ENCODE assay signal across 20 mouse cellular contexts in the genomic region with DNA sequence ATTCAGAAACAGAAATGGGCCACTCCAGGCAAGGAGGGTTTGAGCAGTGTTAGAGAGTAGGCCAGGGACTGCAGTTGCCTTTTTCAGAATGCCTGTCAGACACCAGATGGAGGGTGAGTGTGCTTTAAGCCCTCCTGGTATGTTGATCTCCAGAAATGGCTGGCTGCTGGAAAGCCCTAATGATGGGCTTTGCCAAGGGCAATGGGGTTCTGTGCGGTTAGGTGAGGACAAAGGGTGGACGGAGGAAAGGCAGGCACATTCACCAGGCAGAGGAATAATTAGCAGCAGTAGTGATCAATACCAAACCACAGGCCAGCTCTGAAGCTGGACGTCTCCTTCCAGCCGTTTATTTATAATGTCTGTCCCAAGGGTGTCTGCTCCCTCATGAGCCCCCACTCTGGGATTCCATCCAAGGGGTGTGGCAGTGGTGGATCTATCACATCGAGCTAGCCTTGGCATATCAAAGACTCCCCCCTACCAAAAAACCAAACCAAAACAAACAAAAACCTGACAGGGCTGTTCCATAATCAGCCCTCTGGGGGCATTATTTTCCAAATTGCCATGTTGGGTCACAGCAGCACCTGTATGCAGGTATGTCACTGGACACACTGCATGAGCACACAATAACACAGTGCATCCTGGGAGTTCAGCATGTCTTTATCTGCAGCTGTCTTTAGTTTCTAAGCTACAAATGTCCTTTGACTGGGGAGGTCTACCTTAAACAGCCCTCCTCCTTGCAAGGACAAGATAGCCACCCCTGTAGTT. TPM values are rescaled to one million over a fixed set of nuclear protein-coding genes. Genes with fewer than 3 reads are reported as not detected.
DNase-seq lines count a peak whose midpoint lies in the region; ATAC-seq and TF ChIP-seq lines count a peak whose summit lies in the region.
"Had no signal": no experiment of that assay in that cellular context is flagged by ENCODE, and none has a peak within 500 bp of the region (broad histone marks: within the 10 kb centered on the region; RNA-seq: fewer than 3 reads in every experiment).

No protein-coding gene starts in this region.

- H3K27me3 ChIP-seq in heart, embryonic 10.5 days (ENCODE audit: insufficient read depth, poor library complexity, severe bottlenecking) = peaks cover 37% of the 10 kb centered on the region
- H3K27me3 ChIP-seq in lung, embryonic 15.5 days = peaks cover 6% of the 10 kb centered on the region; the same call in 1 of the 2 replicates
- no peaks in the 10 kb centered on the region for H3K27me3 ChIP-seq in stomach, postnatal 0 days (ENCODE audit: control insufficient read depth, insufficient read depth, low read length)
- H3K27me3 ChIP-seq: embryonic facial prominence, embryonic 15.5 days; hindbrain, embryonic 13.5 days had no signal

- no peak for TF ChIP-seq EP300 in stomach, postnatal 0 days (optimal IDR thresholded peaks at IDR 0.05)

- H3K9me3 ChIP-seq in heart, embryonic 10.5 days = no peaks in the 10 kb centered on the region
- no peaks in the 10 kb centered on the region for H3K9me3 ChIP-seq in lung, embryonic 15.5 days
- no peaks in the 10 kb centered on the region for H3K9me3 ChIP-seq in stomach, postnatal 0 days (ENCODE audit: control insufficient read depth, low read length)
- H3K9me3 ChIP-seq: embryonic facial prominence, embryonic 15.5 days; forebrain, embryonic 10.5 days; hindbrain, embryonic 13.5 days had no signal

- no peaks in the 10 kb centered on the region for H3K36me3 ChIP-seq in heart, embryonic 10.5 days
- H3K36me3 ChIP-seq in lung, embryonic 15.5 days = no peaks in the 10 kb centered on the region
- H3K36me3 ChIP-seq in stomach, postnatal 0 days (ENCODE audit: control insufficient read depth, insufficient read depth, low read length) = no peaks in the 10 kb centered on the region
- H3K36me3 ChIP-seq: embryonic facial prominence, embryonic 15.5 days; forebrain, embryonic 10.5 days; hindbrain, embryonic 13.5 days had no signal

- peak; percentile 67 to 77 for DNase-seq in cerebellum, postnatal 10 days
- DNase-seq in cerebellum, adult 8-10 months = no peak
- no peak for DNase-seq in heart, embryonic 10.5 days (ENCODE audit: low spot score)
- no peak for DNase-seq in heart, adult 8-10 months (ENCODE audit: low spot score)
- DNase-seq in lung, postnatal 10 days = no peak
- no peak for DNase-seq in stomach, postnatal 0 days (ENCODE audit: low spot score)
- DNase-seq: cerebellum, adult 11-12 months; embryo, embryonic 11 days; gastrocnemius, adult 2 months; gastrocnemius, postnatal 25 days; heart, postnatal 36 days had no signal

- peaks cover 39% of the 10 kb centered on the region for H3K4me1 ChIP-seq in heart, embryonic 10.5 days
- peaks cover 36% of the 10 kb centered on the region for H3K4me1 ChIP-seq in lung, embryonic 15.5 days
- no peaks in the 10 kb centered on the region for H3K4me1 ChIP-seq in stomach, postnatal 0 days (replicated peaks; ENCODE audit: control insufficient read depth, insufficient read depth)

- WGBS in heart, embryonic 10.5 days = 72% methylated on average over 5 of the region's 5 CpGs
- WGBS in lung, embryonic 15.5 days = 42% methylated on average over 5 of the region's 5 CpGs
- 40% methylated on average over 5 of the region's 5 CpGs for WGBS in stomach, postnatal 0 days

- H3K27ac ChIP-seq in heart, embryonic 10.5 days = 0 out of 2 replicates have a peak overlapping the region, but pooled peaks have one; percentile 53
- peak overlapping the region; percentile 73; the same call in 1 of the 2 replicates for H3K27ac ChIP-seq in lung, embryonic 15.5 days
- peak overlapping the region; percentile 30; the same call in 1 of the 2 replicates for H3K27ac ChIP-seq in stomach, postnatal 0 days (replicated peaks)
- H3K27ac ChIP-seq: embryonic facial prominence, embryonic 15.5 days; forebrain, embryonic 10.5 days; gastrocnemius, adult 2 months; hindbrain, embryonic 13.5 days had no signal

- H3K4me3 ChIP-seq in heart, embryonic 10.5 days = no peak overlapping the region
- no peak overlapping the region for H3K4me3 ChIP-seq in lung, embryonic 15.5 days
- no peak overlapping the region for H3K4me3 ChIP-seq in stomach, postnatal 0 days (ENCODE audit: low read depth, low read length)
- H3K4me3 ChIP-seq: embryonic facial prominence, embryonic 15.5 days; erythroblast, embryonic 14.5 days; forebrain, embryonic 10.5 days; gastrocnemius, adult 2 months; hindbrain, embryonic 13.5 days had no signal

- H3K4me2 ChIP-seq in lung, embryonic 15.5 days = no peak overlapping the region
- no peak overlapping the region for H3K4me2 ChIP-seq in stomach, postnatal 0 days (replicated peaks; ENCODE audit: low read depth)
- H3K4me2 ChIP-seq: embryonic facial prominence, embryonic 15.5 days; heart, embryonic 11.5 days; hindbrain, embryonic 13.5 days had no signal

- no peak overlapping the region for H3K9ac ChIP-seq in lung, embryonic 15.5 days
- no peak overlapping the region for H3K9ac ChIP-seq in stomach, postnatal 0 days (ENCODE audit: low read length)
- H3K9ac ChIP-seq: embryonic facial prominence, embryonic 15.5 days; hindbrain, embryonic 13.5 days had no signal

- TF ChIP-seq CTCF in stomach, postnatal 0 days (IDR thresholded peaks at IDR 0.05; ENCODE audit: low read depth) = no peak

- ATAC-seq in lung, embryonic 15.5 days (ENCODE audit: borderline replicate concordance, extremely low read depth, low FRiP score, low TSS enrichment) = no peak
- no peak for ATAC-seq in stomach, postnatal 0 days (ENCODE audit: low FRiP score, low TSS enrichment)
- ATAC-seq: forebrain, embryonic 14.5 days; inflammation-experienced regulatory T-cells, adult 6 months; intestine, postnatal 0 days had no signal

RNA-seq across cellular contexts. Expression of a gene that starts 50.3 kb away (rescaled TPM):
- 44.7 and 59.3 TPM in 2 replicates for polyA plus RNA-seq in heart, embryonic 10.5 days (2016; fragmentation: Nextera tagmentation; extraction: Ambion mirVana)
- total RNA-seq in heart, adult 8-10 months (2022) = 10 to 100 TPM; 32.0 to 40.3 (median 33.8) TPM
- 55.3 and 62.5 TPM in 2 replicates for polyA plus RNA-seq in lung, embryonic 15.5 days (2015; fragmentation: Nextera tagmentation; extraction: Ambion mirVana)
- polyA plus RNA-seq in stomach, postnatal 0 days (2015; fragmentation: Nextera tagmentation; extraction: Ambion mirVana) = 48.6 and 48.9 TPM in 2 replicates

Comparison
In these comparisons a context has a peak if more than half of its experiments do, and no peak if none do; other contexts are left out.
1. DNase-seq: peak in cerebellum, postnatal 10 days (2 of 2); none in cerebellum, adult 8-10 months (single experiment), heart, embryonic 10.5 days (single experiment), heart, adult 8-10 months (single experiment), lung, postnatal 10 days (single experiment) and stomach, postnatal 0 days (single experiment).
2. Peak in every context shown above with its lines, with median percentiles within 50 percentile points of each other: H3K27ac ChIP-seq.